Mouse (Mus musculus) left cerebral cortex, postnatal 25 days (tissue): ENCODE data around the gene Tmem54. TPM values are rescaled to one million over a fixed set of nuclear protein-coding genes. Genes with fewer than 3 reads are reported as not detected.

Source experiments
- DNase-seq, 2 experiments: peaks; one replicate each; pipeline ENCODE4 v3.0.0; 2022; ENCODE audit warnings: low spot score in 2 of 2, mixed read lengths in 1 of 2
- intact Hi-C: fragments of 180-260 bp; cut with DNase I; formaldehyde crosslinking; loops from one replicate; pipeline ENCODE4 v1.15.1; 2025
- total RNA-seq, 2 experiments: library from RNA; stranded (reverse); gene quantifications; 2 replicates each; pipeline ENCODE4 v1.2.3; 2021

Gene Tmem54
- total RNA-seq, 2 experiments from 2014 or later: not detected

GRCm38 (mm10) chr4:129087850-129088249 lies 17.5 kb upstream of the Tmem54 start:
- intact Hi-C loops: loop anchor here (5.0 kb wide), 1 partner anchor 131 kb away; no protein-coding TSS in a partner anchor
- no peak for DNase-seq

GRCm38 (mm10) chr4:129095276-129095675 lies 10.1 kb upstream of the Tmem54 start:
- no peak for DNase-seq
- intact Hi-C loops: no loop called here

- intact Hi-C loops: no loop called here
- DNase-seq: no peak
Measured at GRCm38 (mm10) chr4:129097006-129097405, 8.3 kb upstream of the Tmem54 start.

- no peak for DNase-seq
- intact Hi-C loops: no loop called here
Measured at GRCm38 (mm10) chr4:129102133-129102829, 3.1 kb upstream of the Tmem54 start.

- no peak for DNase-seq
- intact Hi-C loops: no loop called here
Measured at GRCm38 (mm10) chr4:129106073-129106472, 725 bp downstream of the Tmem54 start.

- intact Hi-C loops: no loop called here
- no peak for DNase-seq
Measured at GRCm38 (mm10) chr4:129107348-129107899, 2.1 kb downstream of the Tmem54 start.

GRCm38 (mm10) chr4:129108624-129109023 lies 3.3 kb downstream of the Tmem54 start:
- intact Hi-C loops: no loop called here
- no peak for DNase-seq

- intact Hi-C loops: no loop called here
- no peak for DNase-seq
Measured at GRCm38 (mm10) chr4:129110804-129111203, 5.5 kb downstream of the Tmem54 start.

GRCm38 (mm10) chr4:129111350-129111749 lies 6.0 kb downstream of the Tmem54 start:
- intact Hi-C loops: no loop called here
- DNase-seq: no peak

- DNase-seq: no peak
- intact Hi-C loops: no loop called here
Measured at GRCm38 (mm10) chr4:129112231-129112630, 6.9 kb downstream of the Tmem54 start.

- intact Hi-C loops: no loop called here
- DNase-seq: peak; percentile 83 to 95
Measured at GRCm38 (mm10) chr4:129113083-129113988, 8.0 kb downstream of the Tmem54 start.

- intact Hi-C loops: no loop called here
- peak in 1 of 2 experiments; percentile 74 for DNase-seq
Measured at GRCm38 (mm10) chr4:129116703-129117102, 11.4 kb downstream of the Tmem54 start.

GRCm38 (mm10) chr4:129117720-129118510 lies 12.6 kb downstream of the Tmem54 start:
- no peak for DNase-seq
- intact Hi-C loops: no loop called here

GRCm38 (mm10) chr4:129119708-129120107 lies 14.4 kb downstream of the Tmem54 start:
- no peak for DNase-seq
- intact Hi-C loops: no loop called here

GRCm38 (mm10) chr4:129120520-129121445 lies 15.4 kb downstream of the Tmem54 start:
- DNase-seq: peak in 1 of 2 experiments; percentile 65
- intact Hi-C loops: no loop called here

- no peak for DNase-seq
- intact Hi-C loops: loop anchor here (2.0 kb wide), 1 partner anchor 23 kb away; no protein-coding TSS in a partner anchor
Measured at GRCm38 (mm10) chr4:129121569-129122086, 16.3 kb downstream of the Tmem54 start, which contains the start of gene Hpca. Gene Hpca, minus strand, starts transcription at chr4:129122036.

- intact Hi-C loops: loop anchor here (2.0 kb wide), 1 partner anchor 23 kb away; no protein-coding TSS in a partner anchor
- no peak for DNase-seq
Measured at GRCm38 (mm10) chr4:129122107-129122506, 16.8 kb downstream of the Tmem54 start.

- intact Hi-C loops: loop anchor here (2.0 kb wide), 1 partner anchor 22 kb away; no protein-coding TSS in a partner anchor
- no peak for DNase-seq
Measured at GRCm38 (mm10) chr4:129122719-129123118, 17.4 kb downstream of the Tmem54 start.
